Mouse (Mus musculus): ENCODE data around the gene Itgb4. TPM values are rescaled to one million over a fixed set of nuclear protein-coding genes. Genes with fewer than 3 reads are reported as not detected.

Gene Itgb4
- polyA plus RNA-seq, 1 experiment from 2014 or later, result 12.7 TPM

DNA sequence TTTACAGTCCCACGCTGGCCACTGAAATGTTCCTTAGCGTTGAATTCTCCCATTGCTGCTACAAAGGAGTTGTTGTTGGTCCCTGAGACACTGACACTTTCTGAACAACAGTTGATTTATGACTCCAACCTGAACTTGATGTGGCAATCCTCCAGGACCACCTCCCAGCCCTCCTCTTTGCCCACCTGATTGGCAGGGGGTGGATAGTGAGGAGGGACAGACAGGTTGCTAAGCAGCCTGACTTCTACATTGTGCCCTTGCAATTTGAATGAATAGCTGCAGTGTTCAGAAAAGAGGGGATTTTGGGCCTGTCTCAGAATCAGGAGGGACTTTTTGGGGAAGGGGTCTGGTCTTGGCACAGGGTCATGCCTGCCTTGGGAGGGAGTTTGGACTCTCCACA lies 23.8 kb upstream of the Itgb4 start:
- no peak overlapping the region for H3K4me3 ChIP-seq (ENCODE audit: low read depth, low read length)
- H3K9me3 ChIP-seq (ENCODE audit: control insufficient read depth, low read length), result no peaks in the 10 kb centered on the region
- no peak for TF ChIP-seq CTCF (IDR thresholded peaks at IDR 0.05; ENCODE audit: low read depth)
- H3K27me3 ChIP-seq (ENCODE audit: control insufficient read depth, insufficient read depth, low read length), result no peaks in the 10 kb centered on the region
- H3K27ac ChIP-seq (replicated peaks), result no peak overlapping the region
- no peak overlapping the region for H3K9ac ChIP-seq (ENCODE audit: low read length)
- ATAC-seq (ENCODE audit: low FRiP score, low TSS enrichment) (no peak), DNase-seq (ENCODE audit: low spot score) (no peak)
- H3K4me1 ChIP-seq (replicated peaks; ENCODE audit: control insufficient read depth, insufficient read depth), result 0 out of 2 replicates have a peak, but pooled peaks cover 3% of the 10 kb centered on the region
- WGBS, result 87% methylated on average over 2 of the region's 2 CpGs
- H3K4me2 ChIP-seq (replicated peaks; ENCODE audit: low read depth), result no peak overlapping the region
- H3K36me3 ChIP-seq (ENCODE audit: control insufficient read depth, insufficient read depth, low read length), result peaks cover 3% of the 10 kb centered on the region; the same call in 1 of the 2 replicates

DNA sequence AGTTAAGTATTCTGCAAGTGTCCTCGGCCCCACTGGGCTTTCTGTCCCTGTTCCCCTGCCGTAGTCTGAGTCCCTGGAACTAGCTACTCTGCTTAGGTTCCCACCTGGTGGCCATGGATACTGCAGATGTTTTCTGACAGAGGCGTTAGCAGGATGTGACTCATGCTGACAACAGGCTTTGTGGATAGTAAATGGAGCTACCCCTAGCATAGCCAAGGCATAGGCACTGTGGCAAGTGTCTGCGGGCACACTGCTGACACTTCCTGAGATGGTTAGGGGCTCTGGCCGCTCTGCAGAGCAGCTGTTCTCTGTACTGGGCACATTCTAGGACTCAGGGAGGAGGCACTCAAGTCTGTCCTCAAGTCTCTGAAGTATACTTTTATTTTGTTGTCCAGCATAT lies 19.8 kb upstream of the Itgb4 start:
- H3K4me2 ChIP-seq (replicated peaks; ENCODE audit: low read depth), result no peak overlapping the region
- H3K27me3 ChIP-seq (ENCODE audit: control insufficient read depth, insufficient read depth, low read length), result no peaks in the 10 kb centered on the region
- H3K9me3 ChIP-seq (ENCODE audit: control insufficient read depth, low read length), result no peaks in the 10 kb centered on the region
- peak; percentile 77 for ATAC-seq (ENCODE audit: low FRiP score, low TSS enrichment)
- WGBS, result 55% methylated on average over 5 of the region's 5 CpGs
- peak; percentile 67 for DNase-seq (ENCODE audit: low spot score)
- no peak overlapping the region for H3K9ac ChIP-seq (ENCODE audit: low read length)
- H3K4me1 ChIP-seq (replicated peaks; ENCODE audit: control insufficient read depth, insufficient read depth), result 0 out of 2 replicates have a peak, but pooled peaks cover 3% of the 10 kb centered on the region
- no peak overlapping the region for H3K4me3 ChIP-seq (ENCODE audit: low read depth, low read length)
- TF ChIP-seq EP300 (optimal IDR thresholded peaks at IDR 0.05) (no peak), CTCF (IDR thresholded peaks at IDR 0.05; ENCODE audit: low read depth) (no peak)
- no peaks in the 10 kb centered on the region; the same call in 1 of the 2 replicates for H3K36me3 ChIP-seq (ENCODE audit: control insufficient read depth, insufficient read depth, low read length)
- H3K27ac ChIP-seq (replicated peaks), result peak overlapping the region; percentile 91

DNA sequence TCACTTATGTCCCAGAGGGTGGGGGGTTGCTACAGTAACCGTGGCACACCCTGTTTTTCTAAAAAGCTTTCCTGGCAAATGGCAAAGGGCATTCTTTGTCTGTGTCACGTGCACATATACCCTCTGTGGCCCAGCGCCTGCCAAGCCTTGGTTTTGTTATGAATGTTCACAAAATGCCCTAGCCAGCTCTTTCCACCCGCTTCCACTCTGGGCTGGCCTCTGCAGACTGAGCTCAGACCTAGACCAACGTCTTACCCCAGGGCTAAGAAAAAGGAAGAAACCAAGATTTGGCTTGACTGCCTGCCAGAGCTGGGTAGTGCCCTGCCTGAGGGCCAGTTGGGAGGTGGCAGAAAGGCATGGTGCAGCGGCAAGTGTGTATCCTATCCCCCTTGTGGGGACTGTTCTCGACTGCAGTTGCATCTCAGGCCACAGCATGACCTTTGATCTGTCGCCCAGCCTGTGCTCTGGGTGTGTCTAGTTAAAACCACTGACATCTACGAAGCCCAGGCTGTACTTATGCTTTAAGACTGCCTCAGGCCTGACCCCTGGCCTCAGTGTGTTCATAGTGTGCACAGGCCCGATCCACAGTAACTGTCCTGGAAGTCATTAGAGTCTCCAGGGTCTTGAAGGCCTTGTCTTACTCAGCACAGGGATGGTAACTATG lies 19.2 kb upstream of the Itgb4 start:
- Histone ChIP-seq H3K9me3 (ENCODE audit: control insufficient read depth, low read length) (no peaks in the 10 kb centered on the region), H3K4me2 (replicated peaks; ENCODE audit: low read depth) (no peak overlapping the region), H3K4me3 (ENCODE audit: low read depth, low read length) (no peak overlapping the region), H3K9ac (ENCODE audit: low read length) (peak overlapping the region; percentile 31; the same call in 1 of the 2 replicates), H3K36me3 (ENCODE audit: control insufficient read depth, insufficient read depth, low read length) (peaks cover 4% of the 10 kb centered on the region), H3K27me3 (ENCODE audit: control insufficient read depth, insufficient read depth, low read length) (no peaks in the 10 kb centered on the region), H3K4me1 (replicated peaks; ENCODE audit: control insufficient read depth, insufficient read depth) (0 out of 2 replicates have a peak, but pooled peaks cover 3% of the 10 kb centered on the region), H3K27ac (replicated peaks) (peak overlapping the region; percentile 91)
- DNase-seq (ENCODE audit: low spot score), result peak; percentile 69
- ATAC-seq (ENCODE audit: low FRiP score, low TSS enrichment), result peak; percentile 66
- 48% methylated on average over 10 of the region's 10 CpGs for WGBS
- no peak for TF ChIP-seq EP300 (optimal IDR thresholded peaks at IDR 0.05)
- peak; percentile 28; the same call in 1 of the 2 replicates for TF ChIP-seq CTCF (IDR thresholded peaks at IDR 0.05; ENCODE audit: low read depth)

- Histone ChIP-seq H3K4me3 (ENCODE audit: low read depth, low read length) (no peak overlapping the region), H3K4me1 (replicated peaks; ENCODE audit: control insufficient read depth, insufficient read depth) (0 out of 2 replicates have a peak, but pooled peaks cover 3% of the 10 kb centered on the region), H3K27me3 (ENCODE audit: control insufficient read depth, insufficient read depth, low read length) (no peaks in the 10 kb centered on the region), H3K27ac (replicated peaks) (peak overlapping the region; percentile 69), H3K9ac (ENCODE audit: low read length) (no peak overlapping the region), H3K36me3 (ENCODE audit: control insufficient read depth, insufficient read depth, low read length) (peaks cover 14% of the 10 kb centered on the region), H3K9me3 (ENCODE audit: control insufficient read depth, low read length) (no peaks in the 10 kb centered on the region), H3K4me2 (replicated peaks; ENCODE audit: low read depth) (no peak overlapping the region)
- ATAC-seq (ENCODE audit: low FRiP score, low TSS enrichment), result peak; percentile 22; the same call in 1 of the 2 replicates
- 31% methylated on average over 4 of the region's 4 CpGs for WGBS
- DNase-seq (ENCODE audit: low spot score), result peak; percentile 38
- TF ChIP-seq CTCF (IDR thresholded peaks at IDR 0.05; ENCODE audit: low read depth), result peak; percentile 21; the same call in 1 of the 2 replicates
- no peak for TF ChIP-seq EP300 (optimal IDR thresholded peaks at IDR 0.05)
Measured at GRCm38 (mm10) chr11:115956453-115956852, 18.1 kb upstream of the Itgb4 start.

GRCm38 (mm10) chr11:115957971-115958370 lies 16.5 kb upstream of the Itgb4 start:
- WGBS, result 44% methylated on average over 7 of the region's 7 CpGs
- ATAC-seq (ENCODE audit: low FRiP score, low TSS enrichment) (no peak), DNase-seq (ENCODE audit: low spot score) (no peak)
- Histone ChIP-seq H3K9me3 (ENCODE audit: control insufficient read depth, low read length) (no peaks in the 10 kb centered on the region), H3K4me3 (ENCODE audit: low read depth, low read length) (no peak overlapping the region), H3K27me3 (ENCODE audit: control insufficient read depth, insufficient read depth, low read length) (no peaks in the 10 kb centered on the region), H3K36me3 (ENCODE audit: control insufficient read depth, insufficient read depth, low read length) (peaks cover 22% of the 10 kb centered on the region), H3K9ac (ENCODE audit: low read length) (no peak overlapping the region), H3K27ac (replicated peaks) (peak overlapping the region; percentile 69), H3K4me2 (replicated peaks; ENCODE audit: low read depth) (no peak overlapping the region), H3K4me1 (replicated peaks; ENCODE audit: control insufficient read depth, insufficient read depth) (0 out of 2 replicates have a peak, but pooled peaks cover 3% of the 10 kb centered on the region)
- TF ChIP-seq EP300 (optimal IDR thresholded peaks at IDR 0.05) (no peak), CTCF (IDR thresholded peaks at IDR 0.05; ENCODE audit: low read depth) (0 out of 2 replicates have a peak, but pooled peaks have one; percentile 2)

GRCm38 (mm10) chr11:115959018-115959417 lies 15.5 kb upstream of the Itgb4 start:
- Histone ChIP-seq H3K27me3 (ENCODE audit: control insufficient read depth, insufficient read depth, low read length) (no peaks in the 10 kb centered on the region), H3K9me3 (ENCODE audit: control insufficient read depth, low read length) (no peaks in the 10 kb centered on the region), H3K4me2 (replicated peaks; ENCODE audit: low read depth) (no peak overlapping the region), H3K4me1 (replicated peaks; ENCODE audit: control insufficient read depth, insufficient read depth) (0 out of 2 replicates have a peak, but pooled peaks cover 3% of the 10 kb centered on the region), H3K27ac (replicated peaks) (no peak overlapping the region), H3K36me3 (ENCODE audit: control insufficient read depth, insufficient read depth, low read length) (peaks cover 23% of the 10 kb centered on the region), H3K4me3 (ENCODE audit: low read depth, low read length) (no peak overlapping the region), H3K9ac (ENCODE audit: low read length) (no peak overlapping the region)
- TF ChIP-seq CTCF (IDR thresholded peaks at IDR 0.05; ENCODE audit: low read depth) (no peak), EP300 (optimal IDR thresholded peaks at IDR 0.05) (no peak)
- no peak for DNase-seq (ENCODE audit: low spot score)
- no peak for ATAC-seq (ENCODE audit: low FRiP score, low TSS enrichment)
- WGBS, result 95% methylated on average over 9 of the region's 9 CpGs
